Mouse (Mus musculus): ENCODE measurements at regions not wholly inside any gene's neighbourhood (a gene's known extent, or its start where the extent isn't known, plus 50 kb on each side); places are given as distances from the start of the nearest gene placed in this dataset.

- Histone ChIP-seq H3K9me3 (replicated peaks; ENCODE audit: control insufficient read depth, insufficient read depth, low read length, poor library complexity, severe bottlenecking) (no peaks in the 10 kb centered on the region), H3K27ac (ENCODE audit: insufficient read depth, low read length) (no peak overlapping the region), H3K27me3 (ENCODE audit: control insufficient read depth, insufficient read depth, low read length, poor library complexity, severe bottlenecking) (no peaks in the 10 kb centered on the region), H3K4me1 (ENCODE audit: control insufficient read depth, insufficient read depth, low read length) (peaks cover 7% of the 10 kb centered on the region), H3K36me3 (ENCODE audit: control insufficient read depth, insufficient read depth, low read length, poor library complexity, severe bottlenecking) (no peaks in the 10 kb centered on the region), H3K4me3 (ENCODE audit: low read depth, low read length) (no peak overlapping the region), H3K9ac (ENCODE audit: low read depth, poor library complexity, severe bottlenecking) (no peak overlapping the region)
- TF ChIP-seq CTCF (IDR thresholded peaks at IDR 0.05; ENCODE audit: low read depth, low read length) (no peak), POLR2A (IDR thresholded peaks at IDR 0.05; ENCODE audit: insufficient read depth, low read length) (no peak), EP300 (IDR thresholded peaks at IDR 0.05; ENCODE audit: insufficient read depth, low read depth, low read length) (no peak)
Measured at GRCm38 (mm10) chr13:50966826-50967225, 133.9 kb upstream of the Spin1 start.

GRCm38 (mm10) chr13:50973379-50973778 is 127.3 kb upstream of the Spin1 start:
- Histone ChIP-seq H3K4me3 (ENCODE audit: low read depth, low read length) (no peak overlapping the region), H3K9me3 (replicated peaks; ENCODE audit: control insufficient read depth, insufficient read depth, low read length, poor library complexity, severe bottlenecking) (no peaks in the 10 kb centered on the region)

GRCm38 (mm10) chr13:50975306-50975920 is 125.3 kb upstream of the Spin1 start:
- H3K27me3 ChIP-seq (ENCODE audit: control insufficient read depth, insufficient read depth, low read length, poor library complexity, severe bottlenecking) = no peaks in the 10 kb centered on the region
- no peak overlapping the region for H3K4me3 ChIP-seq (ENCODE audit: low read depth, low read length)
- H3K36me3 ChIP-seq (ENCODE audit: control insufficient read depth, insufficient read depth, low read length, poor library complexity, severe bottlenecking) = no peaks in the 10 kb centered on the region
- H3K9me3 ChIP-seq (replicated peaks; ENCODE audit: control insufficient read depth, insufficient read depth, low read length, poor library complexity, severe bottlenecking) = no peaks in the 10 kb centered on the region
- H3K27ac ChIP-seq (ENCODE audit: insufficient read depth, low read length) = no peak overlapping the region
- H3K4me1 ChIP-seq (ENCODE audit: control insufficient read depth, insufficient read depth, low read length) = peaks cover 2% of the 10 kb centered on the region
- TF ChIP-seq CTCF (IDR thresholded peaks at IDR 0.05; ENCODE audit: low read depth, low read length) = no peak
- TF ChIP-seq EP300 (IDR thresholded peaks at IDR 0.05; ENCODE audit: insufficient read depth, low read depth, low read length) = no peak
- TF ChIP-seq POLR2A (IDR thresholded peaks at IDR 0.05; ENCODE audit: insufficient read depth, low read length) = no peak
- H3K9ac ChIP-seq (ENCODE audit: low read depth, poor library complexity, severe bottlenecking) = no peak overlapping the region

More at GRCm38 (mm10) chr13:50973379-50973778, 127.3 kb upstream of the Spin1 start:
- Histone ChIP-seq H3K27me3 (ENCODE audit: control insufficient read depth, insufficient read depth, low read length, poor library complexity, severe bottlenecking) (no peaks in the 10 kb centered on the region), H3K4me1 (ENCODE audit: control insufficient read depth, insufficient read depth, low read length) (peaks cover 2% of the 10 kb centered on the region), H3K27ac (ENCODE audit: insufficient read depth, low read length) (no peak overlapping the region), H3K9ac (ENCODE audit: low read depth, poor library complexity, severe bottlenecking) (no peak overlapping the region), H3K36me3 (ENCODE audit: control insufficient read depth, insufficient read depth, low read length, poor library complexity, severe bottlenecking) (no peaks in the 10 kb centered on the region)
- TF ChIP-seq EP300 (IDR thresholded peaks at IDR 0.05; ENCODE audit: insufficient read depth, low read depth, low read length) (no peak), POLR2A (IDR thresholded peaks at IDR 0.05; ENCODE audit: insufficient read depth, low read length) (no peak), CTCF (IDR thresholded peaks at IDR 0.05; ENCODE audit: low read depth, low read length) (no peak)

GRCm38 (mm10) chr13:50982005-50982404 is 118.7 kb upstream of the Spin1 start:
- Histone ChIP-seq H3K27me3 (ENCODE audit: control insufficient read depth, insufficient read depth, low read length, poor library complexity, severe bottlenecking) (no peaks in the 10 kb centered on the region), H3K27ac (ENCODE audit: insufficient read depth, low read length) (no peak overlapping the region), H3K9me3 (replicated peaks; ENCODE audit: control insufficient read depth, insufficient read depth, low read length, poor library complexity, severe bottlenecking) (no peaks in the 10 kb centered on the region; the same call in 1 of the 2 replicates), H3K4me1 (ENCODE audit: control insufficient read depth, insufficient read depth, low read length) (no peaks in the 10 kb centered on the region), H3K4me3 (ENCODE audit: low read depth, low read length) (no peak overlapping the region), H3K36me3 (ENCODE audit: control insufficient read depth, insufficient read depth, low read length, poor library complexity, severe bottlenecking) (no peaks in the 10 kb centered on the region), H3K9ac (ENCODE audit: low read depth, poor library complexity, severe bottlenecking) (no peak overlapping the region)
- TF ChIP-seq CTCF (IDR thresholded peaks at IDR 0.05; ENCODE audit: low read depth, low read length) (no peak), EP300 (IDR thresholded peaks at IDR 0.05; ENCODE audit: insufficient read depth, low read depth, low read length) (no peak), POLR2A (IDR thresholded peaks at IDR 0.05; ENCODE audit: insufficient read depth, low read length) (no peak)

- no peaks in the 10 kb centered on the region; the same call in 1 of the 2 replicates for H3K9me3 ChIP-seq (replicated peaks; ENCODE audit: control insufficient read depth, insufficient read depth, low read length, poor library complexity, severe bottlenecking)
- H3K36me3 ChIP-seq (ENCODE audit: control insufficient read depth, insufficient read depth, low read length, poor library complexity, severe bottlenecking) = no peaks in the 10 kb centered on the region
- TF ChIP-seq CTCF (IDR thresholded peaks at IDR 0.05; ENCODE audit: low read depth, low read length) = no peak
- TF ChIP-seq POLR2A (IDR thresholded peaks at IDR 0.05; ENCODE audit: insufficient read depth, low read length) = no peak
- TF ChIP-seq EP300 (IDR thresholded peaks at IDR 0.05; ENCODE audit: insufficient read depth, low read depth, low read length) = no peak
- H3K4me3 ChIP-seq (ENCODE audit: low read depth, low read length) = no peak overlapping the region
- no peaks in the 10 kb centered on the region for H3K27me3 ChIP-seq (ENCODE audit: control insufficient read depth, insufficient read depth, low read length, poor library complexity, severe bottlenecking)
- no peak overlapping the region for H3K27ac ChIP-seq (ENCODE audit: insufficient read depth, low read length)
- H3K4me1 ChIP-seq (ENCODE audit: control insufficient read depth, insufficient read depth, low read length) = no peaks in the 10 kb centered on the region
- H3K9ac ChIP-seq (ENCODE audit: low read depth, poor library complexity, severe bottlenecking) = no peak overlapping the region
Measured at GRCm38 (mm10) chr13:50982990-50983389, 117.7 kb upstream of the Spin1 start.

- H3K9ac ChIP-seq (ENCODE audit: low read depth, poor library complexity, severe bottlenecking) = no peak overlapping the region
- no peak overlapping the region for H3K27ac ChIP-seq (ENCODE audit: insufficient read depth, low read length)
- H3K27me3 ChIP-seq (ENCODE audit: control insufficient read depth, insufficient read depth, low read length, poor library complexity, severe bottlenecking) = no peaks in the 10 kb centered on the region
- H3K9me3 ChIP-seq (replicated peaks; ENCODE audit: control insufficient read depth, insufficient read depth, low read length, poor library complexity, severe bottlenecking) = 0 out of 2 replicates have a peak, but pooled peaks cover 2% of the 10 kb centered on the region
- H3K4me1 ChIP-seq (ENCODE audit: control insufficient read depth, insufficient read depth, low read length) = no peaks in the 10 kb centered on the region
- no peaks in the 10 kb centered on the region for H3K36me3 ChIP-seq (ENCODE audit: control insufficient read depth, insufficient read depth, low read length, poor library complexity, severe bottlenecking)
- no peak for TF ChIP-seq EP300 (IDR thresholded peaks at IDR 0.05; ENCODE audit: insufficient read depth, low read depth, low read length)
- no peak for TF ChIP-seq CTCF (IDR thresholded peaks at IDR 0.05; ENCODE audit: low read depth, low read length)
- no peak for TF ChIP-seq POLR2A (IDR thresholded peaks at IDR 0.05; ENCODE audit: insufficient read depth, low read length)
- no peak overlapping the region for H3K4me3 ChIP-seq (ENCODE audit: low read depth, low read length)
Measured at GRCm38 (mm10) chr13:50991726-50992432, 108.8 kb upstream of the Spin1 start.
